Comparison of ENCODE assay signal across 26 mouse cellular contexts in the genomic region with DNA sequence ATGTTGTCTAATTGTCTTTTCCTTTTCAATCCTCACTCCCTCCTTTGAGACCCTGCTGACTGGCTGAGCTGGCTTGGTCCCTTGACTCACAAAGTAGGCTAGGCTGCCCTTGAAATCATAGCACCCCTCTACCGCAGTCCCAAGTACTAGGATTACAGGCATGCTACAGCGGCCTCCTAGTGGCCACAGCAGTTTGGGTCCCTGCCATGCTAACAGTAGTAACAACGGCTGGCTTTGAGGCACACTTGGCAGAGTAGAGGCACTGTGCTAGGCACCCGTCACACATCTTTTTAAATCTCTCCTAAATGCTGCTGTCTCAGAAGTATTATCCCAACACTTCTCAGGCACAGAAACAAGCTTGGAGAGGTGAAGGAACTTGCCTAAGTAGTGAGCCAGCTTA. TPM values are rescaled to one million over a fixed set of nuclear protein-coding genes. Genes with fewer than 3 reads are reported as not detected.
DNase-seq lines count a peak whose midpoint lies in the region; ATAC-seq and TF ChIP-seq lines count a peak whose summit lies in the region.
"Had no signal": no experiment of that assay in that cellular context is flagged by ENCODE, and none has a peak within 500 bp of the region (broad histone marks: within the 10 kb centered on the region; RNA-seq: fewer than 3 reads in every experiment).

No protein-coding gene starts in this region.

- no peak for ATAC-seq in stomach, postnatal 0 days (ENCODE audit: low FRiP score, low TSS enrichment)
- ATAC-seq: hindbrain, embryonic 16.5 days; Patski had no signal

- TF ChIP-seq EP300 in stomach, postnatal 0 days (optimal IDR thresholded peaks at IDR 0.05): no peak

- no peaks in the 10 kb centered on the region for H3K9me3 ChIP-seq in stomach, postnatal 0 days (ENCODE audit: control insufficient read depth, low read length)
- H3K9me3 ChIP-seq: embryonic facial prominence, embryonic 10.5 days; forebrain, embryonic 10.5 days; G1E; heart, embryonic 15.5 days; liver, embryonic 13.5 days; lung, embryonic 15.5 days had no signal

- no peaks in the 10 kb centered on the region for H3K27me3 ChIP-seq in stomach, postnatal 0 days (ENCODE audit: control insufficient read depth, insufficient read depth, low read length)
- H3K27me3 ChIP-seq: CH12.LX; heart, embryonic 15.5 days; liver, embryonic 13.5 days; lung, embryonic 15.5 days; Patski had no signal

- WGBS in stomach, postnatal 0 days: 69% methylated on average over 4 of the region's 4 CpGs

- H3K27ac ChIP-seq in gastrocnemius, adult 2 months: no peak overlapping the region
- no peak overlapping the region for H3K27ac ChIP-seq in layer of hippocampus, adult 2 months
- no peak overlapping the region for H3K27ac ChIP-seq in stomach, postnatal 0 days (replicated peaks)
- H3K27ac ChIP-seq: embryonic facial prominence, embryonic 10.5 days; forebrain, embryonic 10.5 days; heart, embryonic 15.5 days; liver, embryonic 13.5 days; lung, embryonic 15.5 days; macrophage had no signal

- peaks cover 40% of the 10 kb centered on the region for H3K36me3 ChIP-seq in stomach, postnatal 0 days (ENCODE audit: control insufficient read depth, insufficient read depth, low read length)

- no peak overlapping the region for H3K4me2 ChIP-seq in stomach, postnatal 0 days (replicated peaks; ENCODE audit: low read depth)
- H3K4me2 ChIP-seq: heart, embryonic 15.5 days; liver, embryonic 13.5 days; lung, embryonic 15.5 days; midbrain, embryonic 11.5 days had no signal

- TF ChIP-seq CTCF in gastrocnemius, adult 2 months (IDR thresholded peaks at IDR 0.05): peak; percentile 43
- peak; percentile 52 for TF ChIP-seq CTCF in layer of hippocampus, adult 2 months (conservative IDR thresholded peaks at IDR 0.05)
- TF ChIP-seq CTCF in stomach, postnatal 0 days (IDR thresholded peaks at IDR 0.05; ENCODE audit: low read depth): peak; percentile 24; the same call in 1 of the 2 replicates

- intact Hi-C loops in gastrocnemius, adult 2 months (cut with DNase I): no loop called here

- H3K4me3 ChIP-seq in gastrocnemius, adult 2 months: no peak overlapping the region
- H3K4me3 ChIP-seq in layer of hippocampus, adult 2 months: no peak overlapping the region
- H3K4me3 ChIP-seq in stomach, postnatal 0 days (ENCODE audit: low read depth, low read length): no peak overlapping the region
- H3K4me3 ChIP-seq: embryonic facial prominence, embryonic 10.5 days; forebrain, embryonic 10.5 days; heart, embryonic 15.5 days; liver, embryonic 13.5 days; lung, embryonic 15.5 days had no signal

- no peaks in the 10 kb centered on the region for H3K4me1 ChIP-seq in stomach, postnatal 0 days (replicated peaks; ENCODE audit: control insufficient read depth, insufficient read depth)
- H3K4me1 ChIP-seq: embryonic facial prominence, embryonic 10.5 days; forebrain, embryonic 10.5 days; heart, embryonic 15.5 days; liver, embryonic 13.5 days; lung, embryonic 15.5 days had no signal

- peak; percentile 60 for DNase-seq in gastrocnemius, adult 2 months
- DNase-seq in gastrocnemius, adult 8-10 months (ENCODE audit: low spot score in 2 of 2): no peak
- DNase-seq in layer of hippocampus, adult 2 months (ENCODE audit: low spot score in 2 of 2): no peak
- DNase-seq in layer of hippocampus, postnatal 36 days: no peak
- DNase-seq in thymus, postnatal 0 days (ENCODE audit: low spot score): peak; percentile 13
- DNase-seq in thymus, postnatal 25 days: no peak
- no peak for DNase-seq in stomach, postnatal 0 days (ENCODE audit: low spot score)
- no peak for DNase-seq in embryo, embryonic 9.5 days (ENCODE audit: extremely low spot score)
- DNase-seq: adrenal gland, adult 2 months; B cell, adult 2 months; cerebellum, adult 9-11 months; gastrocnemius, postnatal 36 days; kidney, adult 18-20 months; kidney, postnatal 4 days; layer of hippocampus, adult 9-11 months; liver, embryonic 13.5 days had no signal

- no peak overlapping the region for H3K9ac ChIP-seq in stomach, postnatal 0 days (ENCODE audit: low read length)
- H3K9ac ChIP-seq: heart, embryonic 15.5 days; liver, embryonic 13.5 days; lung, embryonic 15.5 days had no signal

RNA-seq across cellular contexts. Expression of a gene that starts 7.7 kb away (rescaled TPM):
- total RNA-seq in gastrocnemius, adult 2 months (2021): 10 to 100 TPM in 1 of 2 experiments, 1 to 10 TPM in 1; 7.1 to 11.5 TPM
- total RNA-seq in gastrocnemius, adult 8-10 months (2022): 10 to 100 TPM in 2 of 4 experiments, 1 to 10 TPM in 2; 8.5 to 13.8 (median 9.7) TPM
- 10 to 100 TPM; 13.7 to 19.4 TPM for total RNA-seq in layer of hippocampus, adult 2 months (2021)
- 10 to 100 TPM; 14.5 to 16.3 TPM for total RNA-seq in layer of hippocampus, postnatal 36 days (2021)
- polyA plus RNA-seq in thymus, postnatal 0 days (2015; fragmentation: Nextera tagmentation; extraction: Ambion mirVana): 47.2 and 52.6 TPM in 2 replicates
- 10.5 and 11.9 TPM in 2 replicates for polyA plus RNA-seq in stomach, postnatal 0 days (2015; fragmentation: Nextera tagmentation; extraction: Ambion mirVana)

RNA-seq across cellular contexts. Expression of a gene that starts 8.4 kb away (rescaled TPM):
- total RNA-seq in gastrocnemius, adult 2 months (2021): 1 to 10 TPM; 9.5 to 9.8 TPM
- total RNA-seq in gastrocnemius, adult 8-10 months (2022): 10 to 100 TPM in 1 of 4 experiments, 1 to 10 TPM in 3; 5.6 to 10.3 (median 7.0) TPM
- total RNA-seq in layer of hippocampus, adult 2 months (2021): 10 to 100 TPM; 32.4 to 35.0 TPM
- total RNA-seq in layer of hippocampus, postnatal 36 days (2021): 10 to 100 TPM; 25.0 to 29.4 TPM
- 149 and 164 TPM in 2 replicates for polyA plus RNA-seq in thymus, postnatal 0 days (2015; fragmentation: Nextera tagmentation; extraction: Ambion mirVana)
- polyA plus RNA-seq in stomach, postnatal 0 days (2015; fragmentation: Nextera tagmentation; extraction: Ambion mirVana): 29.4 and 31.9 TPM in 2 replicates

RNA-seq across cellular contexts. Expression of a gene that starts 50.6 kb away (rescaled TPM):
- total RNA-seq in gastrocnemius, adult 2 months (2021): 10 to 100 TPM; 55.1 to 58.5 TPM
- 10 to 100 TPM; 38.1 to 56.9 (median 50.0) TPM for total RNA-seq in gastrocnemius, adult 8-10 months (2022)
- 100 to 1,000 TPM; 147 to 158 TPM for total RNA-seq in layer of hippocampus, adult 2 months (2021)
- 100 to 1,000 TPM; 157 to 168 TPM for total RNA-seq in layer of hippocampus, postnatal 36 days (2021)
- 20.3 and 20.7 TPM in 2 replicates for polyA plus RNA-seq in thymus, postnatal 0 days (2015; fragmentation: Nextera tagmentation; extraction: Ambion mirVana)
- polyA plus RNA-seq in stomach, postnatal 0 days (2015; fragmentation: Nextera tagmentation; extraction: Ambion mirVana): 9.9 and 10.9 TPM in 2 replicates

Comparison
In these comparisons a context has a peak if more than half of its experiments do, and no peak if none do; other contexts are left out.
1. DNase-seq: peak in gastrocnemius, adult 2 months (single experiment) and thymus, postnatal 0 days (single experiment); none in gastrocnemius, adult 8-10 months (0 of 2), layer of hippocampus, adult 2 months (0 of 2), layer of hippocampus, postnatal 36 days (0 of 2), thymus, postnatal 25 days (single experiment), stomach, postnatal 0 days (single experiment) and embryo, embryonic 9.5 days (single experiment).
2. Peak in every context shown above with its lines, with median percentiles within 50 percentile points of each other: CTCF ChIP-seq.